Mouse (Mus musculus): ENCODE data around the gene Sgcg. TPM values are rescaled to one million over a fixed set of nuclear protein-coding genes. Genes with fewer than 3 reads are reported as not detected.

Sgcg gene
- polyA plus RNA-seq, 1 experiment from 2014 or later, result 0.22 TPM

DNA sequence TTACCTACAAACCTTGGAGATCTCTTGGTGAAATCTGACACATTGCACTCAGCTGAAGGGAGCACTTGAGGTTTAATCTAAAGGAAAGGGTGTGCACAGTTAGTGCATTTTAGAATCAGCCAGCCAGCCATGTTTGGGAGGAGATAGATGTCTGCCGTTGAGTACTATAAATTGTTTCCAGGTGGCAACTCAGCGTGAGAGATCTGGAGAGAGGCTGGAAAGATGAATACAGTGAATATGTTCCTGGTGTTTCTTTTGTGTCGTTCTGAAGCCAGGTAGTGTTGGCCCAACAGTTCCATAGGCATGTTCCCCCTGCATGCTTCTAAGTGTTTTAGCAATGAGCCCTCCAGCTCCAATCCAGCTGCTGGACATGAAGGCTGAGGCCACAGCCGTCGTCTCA is 37.1 kb downstream of the Sgcg start:
- WGBS, result 83% methylated on average over 5 of the region's 5 CpGs
- ATAC-seq, result no peak

DNA sequence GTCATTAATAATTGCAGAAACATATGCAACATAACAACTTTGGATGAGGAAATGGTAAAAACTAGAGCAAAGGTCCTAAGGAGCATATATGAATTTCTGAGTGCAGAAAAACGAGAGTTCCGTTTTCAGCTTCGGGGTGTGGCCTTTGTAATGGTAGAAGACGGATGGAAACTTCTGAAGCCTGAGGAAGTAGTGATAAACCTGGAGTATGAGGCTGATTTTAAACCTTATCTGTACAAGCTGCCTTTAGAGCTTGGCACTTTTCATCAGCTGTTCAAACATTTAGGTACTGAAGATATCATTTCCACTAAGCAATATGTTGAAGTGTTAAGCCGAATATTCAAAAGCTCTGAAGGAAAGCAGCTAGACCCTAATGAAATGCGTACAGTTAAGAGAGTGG is 46.5 kb downstream of the Sgcg start:
- Histone ChIP-seq H3K4me2 (ENCODE audit: low read length) (no peak overlapping the region), H3K27ac (ENCODE audit: low read length) (no peak overlapping the region), H3K4me3 (replicated peaks; ENCODE audit: low read length) (no peak overlapping the region), H3K9ac (replicated peaks; ENCODE audit: low read depth, low read length) (no peak overlapping the region), H3K9me3 (ENCODE audit: control insufficient read depth, low read length) (no peaks in the 10 kb centered on the region), H3K27me3 (replicated peaks; ENCODE audit: control insufficient read depth, insufficient read depth, low read length) (no peaks in the 10 kb centered on the region), H3K36me3 (ENCODE audit: control insufficient read depth, insufficient read depth) (peaks cover 34% of the 10 kb centered on the region), H3K4me1 (replicated peaks; ENCODE audit: control insufficient read depth, insufficient read depth, low read length) (no peaks in the 10 kb centered on the region)
- ATAC-seq, result no peak
- WGBS, result 97% methylated on average over 6 of the region's 6 CpGs

More for the DNA sequence above, 37.1 kb downstream of the Sgcg start:
- no peaks in the 10 kb centered on the region for H3K27me3 ChIP-seq (replicated peaks; ENCODE audit: control insufficient read depth, insufficient read depth, low read length)
- no peak overlapping the region for H3K4me2 ChIP-seq (ENCODE audit: low read length)
- no peaks in the 10 kb centered on the region for H3K9me3 ChIP-seq (ENCODE audit: control insufficient read depth, low read length)
- no peak overlapping the region for H3K4me3 ChIP-seq (replicated peaks; ENCODE audit: low read length)
- H3K27ac ChIP-seq (ENCODE audit: low read length), result no peak overlapping the region
- H3K9ac ChIP-seq (replicated peaks; ENCODE audit: low read depth, low read length), result no peak overlapping the region
- no peaks in the 10 kb centered on the region for H3K36me3 ChIP-seq (ENCODE audit: control insufficient read depth, insufficient read depth)
- peaks cover 3% of the 10 kb centered on the region for H3K4me1 ChIP-seq (replicated peaks; ENCODE audit: control insufficient read depth, insufficient read depth, low read length)

DNA sequence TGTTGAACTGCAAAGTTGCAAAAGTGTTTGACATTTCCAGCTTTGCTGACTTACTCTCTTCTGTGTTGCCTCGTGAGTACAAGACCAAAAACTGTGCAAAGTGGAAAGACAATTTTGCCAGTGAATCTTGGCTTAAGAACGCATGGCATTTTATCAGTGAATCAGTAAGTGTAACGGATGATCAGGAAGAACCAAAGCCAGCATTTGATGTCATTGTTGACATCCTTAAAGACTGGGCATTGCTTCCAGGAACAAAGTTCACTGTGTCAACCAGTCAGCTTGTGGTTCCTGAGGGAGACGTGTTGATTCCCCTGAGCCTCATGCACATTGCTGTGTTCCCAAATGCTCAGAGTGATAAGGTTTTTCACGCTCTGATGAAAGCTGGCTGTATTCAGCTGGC is 48.2 kb downstream of the Sgcg start:
- Histone ChIP-seq H3K27ac (ENCODE audit: low read length) (no peak overlapping the region), H3K27me3 (replicated peaks; ENCODE audit: control insufficient read depth, insufficient read depth, low read length) (no peaks in the 10 kb centered on the region), H3K9ac (replicated peaks; ENCODE audit: low read depth, low read length) (no peak overlapping the region), H3K36me3 (ENCODE audit: control insufficient read depth, insufficient read depth) (peaks cover 51% of the 10 kb centered on the region), H3K4me3 (replicated peaks; ENCODE audit: low read length) (no peak overlapping the region), H3K4me2 (ENCODE audit: low read length) (no peak overlapping the region), H3K9me3 (ENCODE audit: control insufficient read depth, low read length) (no peaks in the 10 kb centered on the region), H3K4me1 (replicated peaks; ENCODE audit: control insufficient read depth, insufficient read depth, low read length) (no peaks in the 10 kb centered on the region)
- no peak for ATAC-seq
- 92% methylated on average over 5 of the region's 5 CpGs for WGBS

DNA sequence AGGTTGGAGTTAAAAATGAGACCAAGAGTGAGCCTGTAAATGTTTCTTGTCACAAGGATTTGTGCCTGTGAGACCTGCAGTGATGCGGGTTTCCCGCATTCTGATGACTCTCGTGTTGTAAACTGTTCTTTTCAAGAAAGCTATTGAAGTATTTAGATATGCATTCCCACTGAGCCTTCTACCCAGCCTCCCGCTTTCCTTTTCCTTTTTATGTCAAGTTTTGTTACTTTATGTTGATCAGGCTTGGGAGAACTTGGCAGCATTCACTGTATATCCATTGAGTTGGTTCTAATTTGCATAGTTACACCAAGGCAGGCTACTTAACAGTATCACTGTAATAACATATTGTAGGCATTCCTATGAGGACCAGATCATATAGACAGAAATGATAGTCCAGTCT is 63.9 kb downstream of the Sgcg start:
- Histone ChIP-seq H3K4me1 (replicated peaks; ENCODE audit: control insufficient read depth, insufficient read depth, low read length) (no peaks in the 10 kb centered on the region), H3K9ac (replicated peaks; ENCODE audit: low read depth, low read length) (no peak overlapping the region), H3K36me3 (ENCODE audit: control insufficient read depth, insufficient read depth) (peaks cover 11% of the 10 kb centered on the region), H3K27ac (ENCODE audit: low read length) (no peak overlapping the region), H3K27me3 (replicated peaks; ENCODE audit: control insufficient read depth, insufficient read depth, low read length) (no peaks in the 10 kb centered on the region), H3K9me3 (ENCODE audit: control insufficient read depth, low read length) (no peaks in the 10 kb centered on the region), H3K4me2 (ENCODE audit: low read length) (no peak overlapping the region), H3K4me3 (replicated peaks; ENCODE audit: low read length) (no peak overlapping the region)
- 21% methylated on average over 4 of the region's 4 CpGs for WGBS
- no peak for ATAC-seq

DNA sequence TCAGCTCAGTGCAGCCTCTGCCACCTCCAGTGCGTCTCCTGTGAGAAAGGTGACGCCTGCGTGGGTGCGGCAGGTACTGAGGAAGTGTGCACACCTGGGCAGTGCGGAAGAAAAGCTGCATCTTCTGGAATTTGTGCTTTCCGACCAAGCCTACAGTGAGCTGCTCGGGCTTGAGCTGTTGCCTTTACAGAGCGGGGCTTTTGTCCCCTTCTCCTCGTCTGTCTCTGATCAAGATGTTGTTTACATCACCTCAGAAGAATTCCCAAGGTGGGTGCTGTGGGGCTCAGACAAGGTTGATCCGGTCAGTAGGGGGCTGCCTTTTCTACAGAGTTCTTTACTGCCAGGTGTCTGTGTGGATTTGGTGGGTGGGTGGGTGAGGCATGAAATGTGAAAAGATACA is 66.0 kb downstream of the Sgcg start:
- no peaks in the 10 kb centered on the region for H3K9me3 ChIP-seq (ENCODE audit: control insufficient read depth, low read length)
- WGBS, result 77% methylated on average over 10 of the region's 10 CpGs
- H3K4me3 ChIP-seq (replicated peaks; ENCODE audit: low read length), result no peak overlapping the region
- peaks cover 7% of the 10 kb centered on the region for H3K36me3 ChIP-seq (ENCODE audit: control insufficient read depth, insufficient read depth)
- H3K9ac ChIP-seq (replicated peaks; ENCODE audit: low read depth, low read length), result no peak overlapping the region
- no peaks in the 10 kb centered on the region for H3K4me1 ChIP-seq (replicated peaks; ENCODE audit: control insufficient read depth, insufficient read depth, low read length)
- H3K27me3 ChIP-seq (replicated peaks; ENCODE audit: control insufficient read depth, insufficient read depth, low read length), result no peaks in the 10 kb centered on the region
- no peak overlapping the region for H3K27ac ChIP-seq (ENCODE audit: low read length)
- no peak overlapping the region for H3K4me2 ChIP-seq (ENCODE audit: low read length)
- ATAC-seq, result no peak

DNA sequence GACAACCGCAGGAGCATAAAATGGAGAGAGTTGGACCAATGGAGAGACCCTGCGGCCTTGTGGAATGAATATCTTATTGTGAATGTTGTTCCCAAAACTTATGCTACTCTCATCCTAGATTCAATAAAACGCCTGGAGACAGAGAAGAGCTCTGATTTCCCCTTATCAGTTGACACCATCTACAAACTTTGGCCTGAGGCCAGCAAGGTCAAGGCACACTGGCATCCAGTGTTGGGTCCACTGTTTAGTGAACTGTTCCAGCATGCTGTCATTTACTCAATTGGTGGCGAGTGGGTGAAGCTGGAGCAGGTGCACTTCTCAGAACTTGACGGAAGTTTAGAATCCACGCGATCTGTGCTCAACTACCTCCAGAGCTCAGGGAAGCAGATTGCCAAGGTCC is 66.4 kb downstream of the Sgcg start:
- 91% methylated on average over 7 of the region's 7 CpGs for WGBS
- H3K9ac ChIP-seq (replicated peaks; ENCODE audit: low read depth, low read length), result no peak overlapping the region
- H3K4me2 ChIP-seq (ENCODE audit: low read length), result no peak overlapping the region
- H3K4me1 ChIP-seq (replicated peaks; ENCODE audit: control insufficient read depth, insufficient read depth, low read length), result no peaks in the 10 kb centered on the region
- peaks cover 7% of the 10 kb centered on the region for H3K36me3 ChIP-seq (ENCODE audit: control insufficient read depth, insufficient read depth)
- no peaks in the 10 kb centered on the region for H3K27me3 ChIP-seq (replicated peaks; ENCODE audit: control insufficient read depth, insufficient read depth, low read length)
- no peaks in the 10 kb centered on the region for H3K9me3 ChIP-seq (ENCODE audit: control insufficient read depth, low read length)
- H3K4me3 ChIP-seq (replicated peaks; ENCODE audit: low read length), result no peak overlapping the region
- no peak overlapping the region for H3K27ac ChIP-seq (ENCODE audit: low read length)
- ATAC-seq, result no peak

DNA sequence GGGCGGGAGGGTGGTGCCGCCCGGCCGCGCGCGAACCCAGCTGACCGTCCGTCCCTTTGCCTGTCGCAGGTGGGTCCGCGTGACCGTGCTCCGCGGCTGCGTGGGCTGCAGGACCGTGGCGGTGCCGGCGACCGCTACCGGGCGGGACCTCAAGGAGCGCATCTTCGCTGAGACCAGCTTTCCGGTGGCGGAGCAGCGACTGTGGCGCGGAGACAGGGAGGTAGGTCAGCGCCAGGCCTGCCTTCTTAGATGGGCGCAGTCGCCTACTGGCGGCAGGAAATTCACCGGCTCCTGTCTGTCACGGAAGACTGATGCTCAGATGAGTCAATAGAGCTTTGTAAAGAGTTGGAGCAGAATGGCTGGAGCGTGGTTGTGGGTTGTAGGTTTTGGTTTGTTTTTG is 85.1 kb downstream of the Sgcg start:
- Histone ChIP-seq H3K9ac (replicated peaks; ENCODE audit: low read depth, low read length) (peak overlapping the region; percentile 91), H3K4me2 (ENCODE audit: low read length) (peak overlapping the region; percentile 69), H3K9me3 (ENCODE audit: control insufficient read depth, low read length) (no peaks in the 10 kb centered on the region), H3K27ac (ENCODE audit: low read length) (peak overlapping the region; percentile 93), H3K36me3 (ENCODE audit: control insufficient read depth, insufficient read depth) (peaks cover 2% of the 10 kb centered on the region; the same call in 1 of the 2 replicates), H3K4me1 (replicated peaks; ENCODE audit: control insufficient read depth, insufficient read depth, low read length) (peaks cover 25% of the 10 kb centered on the region), H3K4me3 (replicated peaks; ENCODE audit: low read length) (peak overlapping the region; percentile 95), H3K27me3 (replicated peaks; ENCODE audit: control insufficient read depth, insufficient read depth, low read length) (no peaks in the 10 kb centered on the region)
- peak; percentile 37 for ATAC-seq
- under 1% methylated on average over 30 of the region's 37 CpGs for whole genome bisulfite sequencing

DNA sequence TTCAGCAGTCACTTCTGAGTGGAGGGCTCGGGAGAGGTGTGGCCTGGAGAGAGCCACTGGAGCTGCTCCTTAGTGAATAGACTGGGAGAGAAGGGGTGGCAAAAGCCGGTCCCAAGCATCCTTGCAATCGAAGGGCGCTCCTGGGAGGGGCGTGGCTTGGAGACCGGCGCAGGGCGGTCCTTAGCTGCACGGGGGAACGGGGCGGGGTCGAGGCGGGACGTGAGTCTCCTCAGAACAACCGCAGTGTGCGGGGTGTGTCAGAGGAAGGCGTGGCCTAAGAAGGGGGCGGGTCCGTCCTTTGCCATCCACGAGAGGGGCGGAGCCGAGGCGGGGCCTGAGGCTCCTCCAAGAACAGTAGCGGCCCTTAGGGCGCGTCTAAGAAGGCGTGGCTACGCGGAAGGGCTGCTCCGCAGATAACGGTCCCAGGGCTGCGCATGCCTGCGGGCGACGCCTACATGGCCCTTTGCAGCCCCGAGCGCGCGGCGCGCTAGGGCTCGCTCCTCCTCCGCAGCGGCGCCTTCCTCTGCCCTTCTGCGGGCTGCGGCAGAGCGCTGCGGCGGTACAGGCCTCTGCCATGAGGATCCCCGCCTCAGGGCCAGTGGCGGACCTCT is 85.6 kb downstream of the Sgcg start:
- WGBS, result under 1% methylated on average over 50 of the region's 52 CpGs
- peaks cover 2% of the 10 kb centered on the region; the same call in 1 of the 2 replicates for H3K36me3 ChIP-seq (ENCODE audit: control insufficient read depth, insufficient read depth)
- H3K9me3 ChIP-seq (ENCODE audit: control insufficient read depth, low read length), result no peaks in the 10 kb centered on the region
- peak overlapping the region; percentile 93 for H3K27ac ChIP-seq (ENCODE audit: low read length)
- peak; percentile 99 for ATAC-seq
- peaks cover 25% of the 10 kb centered on the region for H3K4me1 ChIP-seq (replicated peaks; ENCODE audit: control insufficient read depth, insufficient read depth, low read length)
- H3K4me2 ChIP-seq (ENCODE audit: low read length), result peak overlapping the region; percentile 69
- H3K27me3 ChIP-seq (replicated peaks; ENCODE audit: control insufficient read depth, insufficient read depth, low read length), result no peaks in the 10 kb centered on the region
- peak overlapping the region; percentile 95 for H3K4me3 ChIP-seq (replicated peaks; ENCODE audit: low read length)
- peak overlapping the region; percentile 91 for H3K9ac ChIP-seq (replicated peaks; ENCODE audit: low read depth, low read length)

DNA sequence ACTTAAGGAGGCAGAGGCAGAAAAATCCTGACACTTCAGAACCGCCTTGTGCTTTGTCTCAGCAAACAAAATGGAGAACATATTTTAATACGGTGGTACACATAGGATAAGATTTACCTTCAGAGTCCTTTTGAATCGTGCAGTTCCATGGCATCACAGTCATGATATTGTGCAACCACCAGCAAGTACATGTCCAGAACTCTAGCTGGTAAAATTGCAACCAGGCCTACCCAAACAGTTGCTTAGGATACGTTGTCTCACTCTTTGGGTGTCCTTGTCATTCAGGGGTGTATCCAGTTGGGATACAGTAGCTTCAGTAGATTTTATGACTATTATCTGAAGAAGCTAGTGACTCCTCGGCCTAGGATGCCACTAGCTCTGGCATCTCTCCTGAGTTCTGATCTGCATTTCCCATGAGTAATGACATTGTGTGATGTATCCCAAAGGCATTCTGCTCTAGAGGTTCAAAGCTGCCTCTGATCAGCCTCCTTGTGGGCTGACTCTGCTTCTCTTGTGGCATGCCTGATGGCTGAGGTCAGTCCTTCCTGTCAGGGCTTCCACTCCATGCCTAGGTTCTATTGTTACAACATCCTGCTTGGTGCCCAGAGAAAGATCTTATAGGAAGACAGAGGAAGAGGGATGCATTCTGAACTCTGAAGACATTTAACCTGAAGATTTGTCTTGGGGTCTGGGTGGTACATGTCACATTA is 86.9 kb downstream of the Sgcg start:
- Histone ChIP-seq H3K4me3 (replicated peaks; ENCODE audit: low read length) (no peak overlapping the region), H3K36me3 (ENCODE audit: control insufficient read depth, insufficient read depth) (no peaks in the 10 kb centered on the region), H3K27ac (ENCODE audit: low read length) (no peak overlapping the region), H3K27me3 (replicated peaks; ENCODE audit: control insufficient read depth, insufficient read depth, low read length) (no peaks in the 10 kb centered on the region), H3K4me2 (ENCODE audit: low read length) (no peak overlapping the region), H3K9me3 (ENCODE audit: control insufficient read depth, low read length) (no peaks in the 10 kb centered on the region), H3K4me1 (replicated peaks; ENCODE audit: control insufficient read depth, insufficient read depth, low read length) (peaks cover 24% of the 10 kb centered on the region), H3K9ac (replicated peaks; ENCODE audit: low read depth, low read length) (no peak overlapping the region)
- 92% methylated on average over 5 of the region's 5 CpGs for WGBS
- no peak for ATAC-seq
